21 mouse cellular contexts compared by ENCODE assay signal in the genomic region with DNA sequence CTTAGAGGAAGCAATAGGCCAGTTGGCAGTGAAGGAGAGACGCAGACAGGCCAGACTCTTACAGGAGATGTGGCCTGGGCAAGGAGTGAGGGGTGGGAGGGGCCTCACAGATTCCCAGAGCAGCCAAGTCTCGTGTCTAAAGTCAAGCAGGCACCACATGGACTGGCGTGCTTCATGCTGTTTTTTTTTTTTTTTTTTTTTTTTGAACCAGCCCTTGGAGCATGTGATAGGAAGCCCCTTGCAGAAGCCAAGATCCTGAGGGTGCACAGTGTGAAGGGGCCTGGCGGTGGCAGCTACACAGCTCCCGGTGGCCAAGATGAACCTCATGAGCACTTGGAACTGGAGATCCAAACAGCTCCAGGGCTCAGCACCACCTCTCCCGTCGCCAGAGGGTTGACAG. TPM values are rescaled to one million over a fixed set of nuclear protein-coding genes. Genes with fewer than 3 reads are reported as not detected.
DNase-seq lines count a peak whose midpoint lies in the region; ATAC-seq lines count a peak whose summit lies in the region.
"Had no signal": no experiment of that assay in that cellular context is flagged by ENCODE, and none has a peak within 500 bp of the region (broad histone marks: within the 10 kb centered on the region; RNA-seq: fewer than 3 reads in every experiment).

No protein-coding gene starts in this region.

- H3K27me3 ChIP-seq in heart, embryonic 11.5 days (ENCODE audit: control insufficient read depth, insufficient read depth, low read length) = no peaks in the 10 kb centered on the region
- no peaks in the 10 kb centered on the region for H3K27me3 ChIP-seq in lung, embryonic 15.5 days
- H3K27me3 ChIP-seq: embryonic facial prominence, embryonic 15.5 days; forebrain, embryonic 12.5 days; limb, embryonic 13.5 days had no signal

- WGBS in heart, embryonic 11.5 days (ENCODE audit: insufficient replicate concordance) = 74% methylated on average over 7 of the region's 7 CpGs
- 41% methylated on average over 7 of the region's 7 CpGs for WGBS in lung, embryonic 15.5 days

- no peaks in the 10 kb centered on the region for H3K36me3 ChIP-seq in heart, embryonic 11.5 days (ENCODE audit: control insufficient read depth, insufficient read depth, low read length)
- H3K36me3 ChIP-seq in lung, embryonic 15.5 days = peaks cover 9% of the 10 kb centered on the region; the same call in 1 of the 2 replicates
- H3K36me3 ChIP-seq: forebrain, embryonic 12.5 days had no signal

- H3K4me2 ChIP-seq in heart, embryonic 11.5 days = no peak overlapping the region
- H3K4me2 ChIP-seq in lung, embryonic 15.5 days = no peak overlapping the region
- H3K4me2 ChIP-seq: embryonic facial prominence, embryonic 15.5 days; forebrain, embryonic 12.5 days; limb, embryonic 13.5 days had no signal

- DNase-seq in adrenal gland, postnatal 10 days = peak; percentile 61
- no peak for DNase-seq in adrenal gland, postnatal 14 days
- peak; percentile 96 for DNase-seq in heart, adult 11 months
- no peak for DNase-seq in lung, postnatal 14 days
- DNase-seq in T-cell, adult 2 months (ENCODE audit: low spot score) = no peak
- DNase-seq in spleen, postnatal 4 days (ENCODE audit: low spot score in 2 of 2) = no peak
- DNase-seq: adrenal gland, adult 8-10 months; cerebellum, adult 2 months; kidney, adult 18-20 months; kidney, postnatal 14 days; liver, postnatal 0 days; right cerebral cortex, adult 18-20 months; thymus, postnatal 14 days had no signal

- H3K4me3 ChIP-seq in heart, embryonic 11.5 days (ENCODE audit: low read depth, low read length) = no peak overlapping the region
- no peak overlapping the region for H3K4me3 ChIP-seq in lung, embryonic 15.5 days
- H3K4me3 ChIP-seq: embryonic facial prominence, embryonic 15.5 days; forebrain, embryonic 12.5 days; limb, embryonic 13.5 days had no signal

- H3K9me3 ChIP-seq in heart, embryonic 11.5 days (replicated peaks; ENCODE audit: control insufficient read depth, low read length) = no peaks in the 10 kb centered on the region
- no peaks in the 10 kb centered on the region for H3K9me3 ChIP-seq in lung, embryonic 15.5 days
- H3K9me3 ChIP-seq: embryonic facial prominence, embryonic 15.5 days had no signal

- no peak overlapping the region for H3K27ac ChIP-seq in heart, embryonic 11.5 days (ENCODE audit: low read depth, low read length)
- peak overlapping the region; percentile 56 for H3K27ac ChIP-seq in lung, embryonic 15.5 days
- H3K27ac ChIP-seq: embryonic facial prominence, embryonic 15.5 days; forebrain, embryonic 12.5 days; limb, embryonic 13.5 days had no signal

- no peak overlapping the region for H3K9ac ChIP-seq in heart, embryonic 11.5 days (ENCODE audit: low read depth, low read length)
- H3K9ac ChIP-seq in lung, embryonic 15.5 days = no peak overlapping the region
- H3K9ac ChIP-seq: embryonic facial prominence, embryonic 15.5 days; forebrain, embryonic 12.5 days; limb, embryonic 13.5 days; liver, postnatal 0 days had no signal

- peaks cover 17% of the 10 kb centered on the region for H3K4me1 ChIP-seq in heart, embryonic 11.5 days (ENCODE audit: control insufficient read depth, insufficient read depth, low read length)
- peaks cover 54% of the 10 kb centered on the region for H3K4me1 ChIP-seq in lung, embryonic 15.5 days

- no peak for ATAC-seq in heart, embryonic 11.5 days (replicated peaks; ENCODE audit: insufficient number of reproducible peaks, low FRiP score, low TSS enrichment)
- 0 out of 2 replicates have a peak, but pooled peaks have one; percentile 9 for ATAC-seq in lung, embryonic 15.5 days (ENCODE audit: borderline replicate concordance, extremely low read depth, low FRiP score, low TSS enrichment)
- ATAC-seq: CD4-positive, CD25-positive, alpha-beta regulatory T cell, adult 4 months; hindbrain, embryonic 16.5 days; liver, postnatal 0 days; midbrain, embryonic 16.5 days had no signal

RNA-seq across cellular contexts. Expression of gene Gse1, which starts 19.8 kb away (rescaled TPM):
- total RNA-seq in adrenal gland, postnatal 10 days (2021) = 10 to 100 TPM; 27.2 to 42.9 TPM
- 29.9 and 33.9 TPM in 2 replicates for total RNA-seq in adrenal gland, postnatal 14 days (2021)
- polyA plus RNA-seq in heart, embryonic 11.5 days (2014; fragmentation: Nextera tagmentation; extraction: Ambion mirVana) = 12.8 and 12.9 TPM in 2 replicates
- polyA plus RNA-seq in lung, embryonic 15.5 days (2015; fragmentation: Nextera tagmentation; extraction: Ambion mirVana) = 9.6 and 12.6 TPM in 2 replicates

Comparison
In these comparisons a context has a peak if more than half of its experiments do, and no peak if none do; other contexts are left out.
1. DNase-seq: peak in adrenal gland, postnatal 10 days (single experiment) and heart, adult 11 months (single experiment); none in adrenal gland, postnatal 14 days (single experiment), lung, postnatal 14 days (single experiment), T-cell, adult 2 months (single experiment) and spleen, postnatal 4 days (0 of 2).